Mouse (Mus musculus) 3134 (cell line): ENCODE data around the gene Cypt3.

ENCODE experiments used
- DNase-seq: peaks from one replicate; pipeline ENCODE4 v3.0.0-alpha.2; 2011; ENCODE audit warnings: low spot score; ENCODE audit not compliant: insufficient read length; ENCODE audit errors: extremely low read depth

Cypt3 gene

DNA sequence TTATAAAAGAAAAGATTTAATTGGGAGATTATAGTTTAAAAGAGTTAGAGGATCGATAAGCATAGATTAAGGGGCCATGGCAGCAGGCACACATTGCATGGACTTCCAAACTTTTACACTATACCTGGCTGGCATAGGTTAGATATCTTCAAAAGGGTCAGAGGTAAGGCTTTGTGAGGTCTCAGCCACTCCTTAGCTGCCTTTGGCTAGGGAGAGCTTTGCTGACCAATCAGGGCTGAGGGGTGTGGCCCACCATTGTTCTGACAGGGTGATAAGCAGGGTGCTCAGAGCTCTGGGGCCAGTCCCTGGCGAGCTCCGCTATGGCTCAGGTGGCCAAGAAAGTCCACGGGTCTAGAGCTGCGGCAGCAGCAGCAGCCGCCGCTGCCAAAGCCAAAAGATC, at the start of gene Cypt3:
Cypt3 (plus strand) TSS at position 301 of the 400 bp plus-strand sequence.
- DNase-seq = no peak

DNA sequence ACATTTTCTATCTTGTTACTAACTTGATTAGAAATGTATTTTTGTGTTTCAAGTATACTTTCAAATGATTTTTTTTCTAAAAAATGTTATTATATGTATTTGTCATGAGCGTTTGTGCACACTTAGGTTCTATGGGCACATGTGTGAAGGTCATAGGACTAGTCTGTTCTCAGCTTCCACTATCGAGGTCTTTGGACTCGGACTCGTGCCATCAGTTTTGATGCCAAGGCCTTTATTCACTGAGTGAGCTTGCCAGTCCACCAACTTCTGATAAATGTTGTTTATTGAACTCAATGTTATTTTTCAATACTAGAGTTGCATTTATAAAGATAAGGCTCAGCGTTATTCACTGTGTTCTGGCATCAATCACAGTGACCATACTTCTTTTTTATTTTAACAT, 42.9 kb upstream of the Cypt3 start:
- DNase-seq = no peak

DNA sequence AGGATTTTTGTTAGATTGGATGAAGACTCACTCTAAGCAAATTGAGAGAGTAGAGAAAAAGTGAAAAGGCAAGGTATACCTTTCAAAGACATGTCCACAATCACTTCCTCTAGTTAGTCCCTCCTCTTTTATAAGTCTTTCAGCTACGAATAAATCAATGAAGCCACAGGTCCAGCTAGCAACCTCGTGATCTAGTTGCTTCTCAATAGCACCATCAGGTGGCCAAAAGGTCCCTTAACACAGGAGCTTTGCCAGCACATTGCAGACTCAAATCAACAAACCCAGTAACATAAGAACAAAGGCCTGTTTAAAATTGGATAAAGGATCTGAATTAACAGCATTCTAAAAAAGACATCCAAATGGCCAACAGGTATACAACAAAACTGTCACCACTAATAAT, 30.0 kb upstream of the Cypt3 start:
- DNase-seq = no peak

DNA sequence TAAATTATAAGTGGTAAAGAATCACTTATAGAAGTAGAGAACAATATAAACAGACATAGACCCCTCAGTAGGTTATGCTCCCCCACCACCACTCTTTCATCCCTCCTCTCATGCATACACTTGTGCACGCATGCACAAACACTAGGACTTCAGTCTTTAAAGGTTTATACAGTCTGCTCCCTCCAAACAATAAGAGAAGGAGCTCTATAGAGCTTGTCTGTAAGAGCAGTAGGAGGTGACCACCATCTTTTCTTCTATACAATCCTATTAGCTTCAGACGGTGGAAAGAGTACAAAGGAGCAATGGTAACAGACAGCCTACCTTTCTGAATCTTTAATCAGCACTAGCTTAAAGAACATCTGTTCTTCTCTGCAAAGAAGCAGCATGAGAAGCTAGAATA, 1.8 kb upstream of the Cypt3 start:
- DNase-seq = no peak

DNA sequence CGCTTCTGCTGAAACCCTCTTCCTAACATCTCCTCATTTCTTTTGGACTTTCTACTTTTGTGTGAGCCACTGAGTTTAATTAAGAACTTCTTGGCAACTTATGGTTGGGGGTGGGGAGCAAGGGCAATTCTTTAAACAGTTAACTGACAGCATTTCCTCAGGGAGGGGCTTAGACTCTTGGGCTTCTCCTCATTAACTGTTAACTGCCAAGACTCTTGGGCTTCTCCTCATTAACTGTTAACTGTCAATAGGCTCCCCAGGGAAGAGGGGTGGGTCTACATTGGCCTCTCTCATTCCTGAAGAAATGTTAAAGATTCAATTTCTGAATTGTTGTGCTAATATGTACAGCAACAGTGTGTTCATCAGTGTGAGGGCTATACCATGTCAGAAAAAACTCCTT, 6.3 kb downstream of the Cypt3 start:
- no peak for DNase-seq

DNA sequence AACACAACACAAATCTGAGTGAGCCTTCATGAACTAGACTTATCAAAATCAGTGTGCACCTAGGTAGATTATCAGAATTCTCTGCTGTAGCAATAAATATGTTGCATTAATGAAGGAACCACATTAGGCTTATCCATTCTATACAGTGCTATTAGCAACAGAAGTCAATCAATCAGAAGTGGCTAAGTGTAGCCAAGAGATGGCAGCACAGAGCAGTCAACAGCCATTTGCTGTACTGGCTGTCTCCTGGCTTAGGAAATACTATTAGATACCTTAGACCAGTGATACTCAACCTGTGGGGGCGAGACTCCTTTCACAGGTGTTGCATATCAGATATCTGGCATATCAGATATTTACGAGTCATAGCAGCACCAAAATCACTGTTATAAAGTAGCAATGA, 41.2 kb downstream of the Cypt3 start:
- no peak for DNase-seq
